8 mouse cellular contexts compared by ENCODE assay signal in the genomic region with DNA sequence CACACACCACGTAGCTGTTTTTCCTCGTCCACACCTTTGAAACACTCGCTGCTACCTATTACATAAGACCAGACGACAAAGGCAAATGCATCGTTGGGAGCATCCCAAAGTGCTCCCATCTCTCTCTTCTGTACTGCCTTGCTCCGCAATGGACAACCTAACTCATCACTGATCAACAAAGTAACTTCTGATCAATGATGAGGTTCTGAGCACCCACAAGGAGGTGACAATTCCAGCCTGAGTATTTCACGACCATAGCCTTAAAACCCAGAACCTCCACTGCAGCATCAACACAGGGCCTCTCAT. TPM values are rescaled to one million over a fixed set of nuclear protein-coding genes. Genes with fewer than 3 reads are reported as not detected.
DNase-seq lines count a peak whose midpoint lies in the region; ATAC-seq and TF ChIP-seq lines count a peak whose summit lies in the region.

No protein-coding gene starts in this region.

- H3K79me2 ChIP-seq in C2C12 (ENCODE audit: control insufficient read depth, insufficient read depth) = peaks cover 68% of the 10 kb centered on the region

- peak; percentile 50 for DNase-seq in cerebellum, adult 11 months
- DNase-seq in cerebellum, adult 8-10 months = no peak
- DNase-seq in limb, embryonic 14.5 days (ENCODE audit: low spot score) = no peak
- DNase-seq in adipocyte (ENCODE audit: low spot score) = no peak
- DNase-seq in layer of hippocampus, adult 8-10 months (ENCODE audit: low spot score in 2 of 2) = no peak

- H3K9ac ChIP-seq in forebrain, embryonic 13.5 days = peak overlapping the region; percentile 97
- no peak overlapping the region for H3K9ac ChIP-seq in limb, embryonic 14.5 days (ENCODE audit: low read depth, low read length, severe bottlenecking)
- no peak overlapping the region for H3K9ac ChIP-seq in heart, embryonic 11.5 days (ENCODE audit: low read depth, low read length)

- H3ac ChIP-seq in C2C12 (ENCODE audit: control insufficient read depth, insufficient read length, low read depth) = no peak overlapping the region

- H3K4me1 ChIP-seq in forebrain, embryonic 13.5 days = peaks cover 67% of the 10 kb centered on the region
- H3K4me1 ChIP-seq in limb, embryonic 14.5 days (ENCODE audit: control insufficient read depth, insufficient read depth, low read length) = peaks cover 15% of the 10 kb centered on the region; the same call in 1 of the 2 replicates
- peaks cover 12% of the 10 kb centered on the region; the same call in 1 of the 2 replicates for H3K4me1 ChIP-seq in heart, embryonic 11.5 days (ENCODE audit: control insufficient read depth, insufficient read depth, low read length)

- no peak for TF ChIP-seq CTCF in C2C12 (IDR thresholded peaks at IDR 0.05; ENCODE audit: control insufficient read depth, insufficient read depth, insufficient read length)

- H3K27ac ChIP-seq in forebrain, embryonic 13.5 days = 0 out of 2 replicates have a peak overlapping the region, but pooled peaks have one; percentile 32
- H3K27ac ChIP-seq in limb, embryonic 14.5 days (replicated peaks; ENCODE audit: low read depth, low read length) = no peak overlapping the region
- no peak overlapping the region for H3K27ac ChIP-seq in heart, embryonic 11.5 days (ENCODE audit: low read depth, low read length)

- no peaks in the 10 kb centered on the region for H3K36me3 ChIP-seq in C2C12 (ENCODE audit: control insufficient read depth, insufficient read depth)
- H3K36me3 ChIP-seq in forebrain, embryonic 13.5 days (ENCODE audit: poor library complexity, severe bottlenecking) = no peaks in the 10 kb centered on the region
- no peaks in the 10 kb centered on the region for H3K36me3 ChIP-seq in limb, embryonic 14.5 days (ENCODE audit: control insufficient read depth, insufficient read depth, low read length)
- H3K36me3 ChIP-seq in heart, embryonic 11.5 days (ENCODE audit: control insufficient read depth, insufficient read depth, low read length) = no peaks in the 10 kb centered on the region

- no peak for ATAC-seq in forebrain, embryonic 13.5 days
- no peak for ATAC-seq in limb, embryonic 14.5 days (ENCODE audit: low FRiP score, low read depth)
- ATAC-seq in heart, embryonic 11.5 days (replicated peaks; ENCODE audit: insufficient number of reproducible peaks, low FRiP score, low TSS enrichment) = no peak

- peaks cover 23% of the 10 kb centered on the region for H3K79me3 ChIP-seq in C2C12 (ENCODE audit: low read depth)

- 22% methylated on average over 7 of the region's 7 CpGs for WGBS in forebrain, embryonic 13.5 days
- WGBS in limb, embryonic 14.5 days = 51% methylated on average over 7 of the region's 7 CpGs
- 42% methylated on average over 7 of the region's 7 CpGs for WGBS in heart, embryonic 11.5 days (ENCODE audit: insufficient replicate concordance)

- H3K4me3 ChIP-seq in C2C12 (ENCODE audit: insufficient read depth, poor library complexity, severe bottlenecking) = peak overlapping the region; percentile 12
- H3K4me3 ChIP-seq in forebrain, embryonic 13.5 days = peak overlapping the region; percentile 88
- peak overlapping the region; percentile 75; the same call in 1 of the 2 replicates for H3K4me3 ChIP-seq in limb, embryonic 14.5 days (replicated peaks; ENCODE audit: low read length)
- H3K4me3 ChIP-seq in heart, embryonic 11.5 days (ENCODE audit: low read depth, low read length) = no peak overlapping the region

- no peak for TF ChIP-seq POLR2A in limb, embryonic 14.5 days (IDR thresholded peaks at IDR 0.05; ENCODE audit: borderline replicate concordance, extremely low read depth, insufficient read depth, insufficient read length)

- H3K4me2 ChIP-seq in forebrain, embryonic 13.5 days = peak overlapping the region; percentile 79
- H3K4me2 ChIP-seq in limb, embryonic 14.5 days (replicated peaks; ENCODE audit: low read depth, low read length, severe bottlenecking) = peak overlapping the region; percentile 97; the same call in 1 of the 2 replicates
- H3K4me2 ChIP-seq in heart, embryonic 11.5 days = no peak overlapping the region

- no peaks in the 10 kb centered on the region for H3K9me3 ChIP-seq in forebrain, embryonic 13.5 days (replicated peaks)
- H3K9me3 ChIP-seq in limb, embryonic 14.5 days (ENCODE audit: control insufficient read depth, low read length) = no peaks in the 10 kb centered on the region
- H3K9me3 ChIP-seq in heart, embryonic 11.5 days (replicated peaks; ENCODE audit: control insufficient read depth, low read length) = no peaks in the 10 kb centered on the region

- no peaks in the 10 kb centered on the region for H3K27me3 ChIP-seq in C2C12 (ENCODE audit: control insufficient read depth, insufficient read depth, insufficient read length)
- peaks cover 10% of the 10 kb centered on the region; the same call in 1 of the 2 replicates for H3K27me3 ChIP-seq in forebrain, embryonic 13.5 days
- H3K27me3 ChIP-seq in limb, embryonic 14.5 days (ENCODE audit: control insufficient read depth, insufficient read depth, low read length) = peaks cover 7% of the 10 kb centered on the region; the same call in 1 of the 2 replicates
- peaks cover 26% of the 10 kb centered on the region for H3K27me3 ChIP-seq in heart, embryonic 11.5 days (ENCODE audit: control insufficient read depth, insufficient read depth, low read length)

TF ChIP-seq in C2C12, 6 proteins besides CTCF, POLR2A, EP300 and RAD21:
- no peak for TF ChIP-seq USF1 (IDR thresholded peaks at IDR 0.05; ENCODE audit: low read depth)
- no peak for TF ChIP-seq FOSL1 (IDR thresholded peaks at IDR 0.05; ENCODE audit: insufficient read depth, low read length, poor library complexity, severe bottlenecking)
- no peak for TF ChIP-seq MYOD1 (IDR thresholded peaks at IDR 0.05; ENCODE audit: control insufficient read depth, insufficient read length, low read depth)
- no peak for TF ChIP-seq CEBPB (IDR thresholded peaks at IDR 0.05; ENCODE audit: low read depth)
- no peak for TF ChIP-seq MAX (IDR thresholded peaks at IDR 0.05)
- TF ChIP-seq MYOG (IDR thresholded peaks at IDR 0.05; ENCODE audit: control insufficient read depth, extremely low read depth, insufficient read length) = no peak

RNA-seq across cellular contexts. Expression of gene Mtcl1, which starts 2.6 kb away (rescaled TPM):
- 15.1 TPM for polyA plus RNA-seq in C2C12 (2012; fragmentation: generic; extraction: Trizol)
- 33.0 and 33.9 TPM in 2 replicates for polyA plus RNA-seq in forebrain, embryonic 13.5 days (2015; fragmentation: Nextera tagmentation; extraction: Ambion mirVana)
- 6.7 and 7.8 TPM in 2 replicates for polyA plus RNA-seq in limb, embryonic 14.5 days (2012; rRNA removed)
- polyA plus RNA-seq in limb, embryonic 14.5 days (2014; fragmentation: Nextera tagmentation; extraction: Ambion mirVana) = 4.7 and 5.3 TPM in 2 replicates
- polyA plus RNA-seq in heart, embryonic 11.5 days (2014; fragmentation: Nextera tagmentation; extraction: Ambion mirVana) = 1.7 and 2.8 TPM in 2 replicates
- total RNA-seq in layer of hippocampus, adult 8-10 months (2022) = 10 to 100 TPM; 40.5 to 54.3 (median 44.3) TPM
